Mouse (Mus musculus) heart, postnatal 0 days (tissue): ENCODE data around the gene Kcnh2. TPM values are rescaled to one million over a fixed set of nuclear protein-coding genes. Genes with fewer than 3 reads are reported as not detected.

ENCODE experiments used
- ATAC-seq: fragments of 200-750 bp; cut with Nextera tagmentation; 2 replicates; pipeline ENCODE4 v1.8.0; 2017; ENCODE audit warnings: low read depth, moderate number of reproducible peaks, moderate library complexity; ENCODE audit not compliant: insufficient read depth
- DNase-seq: peaks from one replicate; pipeline ENCODE4 v3.0.0-alpha.2; 2016; ENCODE audit warnings: low spot score
- H3K27ac ChIP-seq: fragments of 300-500 bp; sonication (generic); 2 replicates; pipeline ENCODE4 v1.5.1; 2014; ENCODE audit warnings: low read depth, mild to moderate bottlenecking
- H3K27me3 ChIP-seq: fragments of 300-500 bp; sonication (generic); 2 replicates; pipeline ENCODE4 v1.6.1; 2014; ENCODE audit warnings: low read length, mixed read lengths; ENCODE audit not compliant: control insufficient read depth, insufficient read depth
- H3K36me3 ChIP-seq: fragments of 300-500 bp; sonication (generic); replicated peaks from 2 replicates; pipeline ENCODE4 v1.6.1; 2014; ENCODE audit warnings: low read length, mixed read lengths; ENCODE audit not compliant: control insufficient read depth, insufficient read depth
- H3K4me1 ChIP-seq: fragments of 300-500 bp; sonication (generic); 2 replicates; pipeline ENCODE4 v1.6.1; 2014; ENCODE audit warnings: antibody characterized with exemption; ENCODE audit not compliant: control insufficient read depth, insufficient read depth
- H3K4me2 ChIP-seq: fragments of 300-500 bp; sonication (generic); 2 replicates; pipeline ENCODE4 v1.6.1; 2014; ENCODE audit warnings: low read depth, mild to moderate bottlenecking, low read length, moderate library complexity
- H3K4me3 ChIP-seq: fragments of 300-500 bp; sonication (generic); 2 replicates; pipeline ENCODE4 v1.5.1; 2014; ENCODE audit warnings: low read depth, low read length
- H3K9ac ChIP-seq: fragments of 300-500 bp; sonication (generic); replicated peaks from 2 replicates; pipeline ENCODE4 v1.6.1; 2014; ENCODE audit warnings: low read depth, low read length, mixed read lengths
- H3K9me3 ChIP-seq: fragments of 300-500 bp; sonication (generic); replicated peaks from 2 replicates; pipeline ENCODE4 v1.6.1; 2016; ENCODE audit warnings: low read length; ENCODE audit not compliant: control insufficient read depth
- CTCF ChIP-seq: IDR thresholded peaks from 2 replicates; pipeline ENCODE4 v1.5.1; 2016; ENCODE audit warnings: antibody characterized with exemption, control low read depth, low read depth
- EP300 ChIP-seq: IDR thresholded peaks from 2 replicates; pipeline ENCODE4 v1.6.1; 2016; ENCODE audit warnings: antibody characterized with exemption, low read depth
- WGBS: fragments of 180-500 bp; shearing (Covaris S2); extraction: QIAGEN DNeasy Blood & Tissue Kit; methylation state at CpG from one replicate; pipeline ENCODE4 v1.1.7; 2014; 5-methylcytosine and 5-hydroxymethylcytosine counted together
- polyA plus RNA-seq: library from polyadenylated mRNA; unstranded; fragments of >200 nt; fragmentation: Nextera tagmentation; extraction: Ambion mirVana; gene quantifications from 2 replicates; pipeline ENCODE4 v1.2.1, GENCODE M21; 2015
- total RNA-seq: library from RNA; depleted of rRNA; stranded (reverse); fragments of >200 nt; gene quantifications from 2 replicates; pipeline ENCODE4 v1.2.3, GENCODE M21; 2014; ENCODE audit warnings: low replicate concordance

Kcnh2 gene
- total and polyA plus RNA-seq, 2 experiments from 2014 or later: 32.1 to 86.1 TPM

DNA sequence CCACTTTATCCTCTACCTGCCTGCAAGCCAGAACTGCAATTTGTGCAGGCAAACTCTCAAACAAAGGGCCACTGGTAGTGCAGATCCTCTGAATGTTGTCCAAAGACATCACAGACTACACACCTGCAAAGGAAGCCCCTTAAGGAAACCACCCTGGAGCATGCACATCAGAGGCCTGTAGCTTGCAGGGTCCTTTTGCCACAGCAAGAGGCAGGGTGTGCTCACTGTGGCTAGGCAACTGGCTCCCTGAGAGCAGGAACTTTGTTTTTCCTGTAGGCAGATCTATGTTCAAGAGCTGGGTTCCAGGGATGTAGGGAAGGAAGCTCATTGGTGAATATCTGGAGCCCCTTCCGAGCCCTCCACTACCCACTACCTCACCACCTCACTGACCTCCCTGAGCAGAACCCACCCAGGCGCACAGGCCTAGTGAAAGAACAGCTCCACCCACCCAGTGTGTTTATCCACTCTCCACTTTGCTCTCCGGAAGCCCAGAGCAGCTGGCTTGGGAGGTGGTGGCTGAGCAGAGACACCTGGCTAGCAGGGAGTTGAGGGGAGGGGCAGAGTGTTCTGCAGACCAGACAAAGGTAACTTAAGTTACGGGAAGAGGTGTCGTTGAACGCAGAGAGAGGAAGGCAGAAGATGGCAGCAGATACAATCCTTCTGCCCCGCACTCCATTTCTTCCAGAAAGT, 4.1 kb downstream of the Kcnh2 start:
- no peak for DNase-seq
- Histone ChIP-seq H3K4me3 (no peak overlapping the region), H3K4me1 (peaks cover 53% of the 10 kb centered on the region), H3K9ac (no peak overlapping the region), H3K4me2 (peak overlapping the region; percentile 79; the same call in 1 of the 2 replicates), H3K36me3 (peaks cover 20% of the 10 kb centered on the region; the same call in 1 of the 2 replicates), H3K27ac (peak overlapping the region; percentile 98; the same call in 1 of the 2 replicates), H3K9me3 (no peaks in the 10 kb centered on the region), H3K27me3 (no peaks in the 10 kb centered on the region)
- ATAC-seq: no peak
- 70% methylated on average over 7 of the region's 7 CpGs for WGBS
- TF ChIP-seq CTCF (no peak), EP300 (no peak)

DNA sequence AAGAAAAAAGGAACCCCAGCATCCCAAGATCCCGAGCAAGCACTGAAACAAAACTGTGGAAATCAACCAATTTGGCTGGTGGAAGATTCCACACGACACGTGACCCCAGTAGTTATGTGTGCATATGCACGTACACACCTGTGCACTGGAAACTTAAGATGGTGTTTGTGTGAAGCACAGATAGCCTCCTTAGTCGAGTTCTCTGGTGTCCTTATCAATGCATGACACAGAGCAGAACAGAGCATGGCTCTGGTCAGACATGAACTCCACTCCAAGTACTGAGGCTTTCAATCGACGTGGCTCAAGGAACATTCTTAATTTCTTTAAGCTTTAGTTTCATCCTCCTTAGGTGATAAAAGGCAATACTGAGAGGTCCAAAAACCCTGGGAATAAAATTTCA, 5.1 kb downstream of the Kcnh2 start:
- H3K9ac ChIP-seq: no peak overlapping the region
- H3K36me3 ChIP-seq: peaks cover 20% of the 10 kb centered on the region; the same call in 1 of the 2 replicates
- 64% methylated on average over 7 of the region's 7 CpGs for WGBS
- no peak overlapping the region for H3K4me2 ChIP-seq
- no peaks in the 10 kb centered on the region for H3K9me3 ChIP-seq
- H3K27me3 ChIP-seq: no peaks in the 10 kb centered on the region
- H3K27ac ChIP-seq: no peak overlapping the region
- no peak overlapping the region for H3K4me3 ChIP-seq
- ATAC-seq (no peak), DNase-seq (no peak)
- H3K4me1 ChIP-seq: peaks cover 61% of the 10 kb centered on the region
- no peak for TF ChIP-seq EP300
- TF ChIP-seq CTCF: no peak

DNA sequence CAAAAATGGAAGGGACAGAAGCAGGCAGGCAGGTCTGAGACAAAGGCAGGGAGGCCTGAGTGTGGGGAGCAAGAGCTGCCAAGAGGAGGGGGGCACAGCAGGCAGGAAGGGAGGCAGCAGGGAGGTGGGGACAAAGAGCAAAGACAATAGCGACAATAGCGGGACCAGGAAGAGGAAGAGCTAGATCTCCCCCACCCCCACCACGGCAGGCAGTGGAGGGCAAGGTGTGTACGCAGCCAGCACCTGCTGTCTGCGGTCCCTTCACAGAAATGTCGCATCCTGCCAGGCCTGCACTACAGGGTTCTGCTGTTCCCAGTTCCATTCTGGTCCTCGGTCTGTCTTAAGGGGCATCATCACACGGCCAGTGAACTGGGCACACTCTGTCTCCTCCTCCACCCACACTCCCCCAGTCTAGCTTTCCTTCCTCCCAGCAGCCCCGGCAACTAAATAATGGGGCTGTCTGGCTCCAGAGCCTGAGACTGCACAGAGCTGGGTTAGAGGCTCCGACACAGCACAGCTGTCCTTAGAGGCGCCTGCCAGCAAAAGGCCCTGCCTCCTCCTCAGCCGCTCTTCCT, 6.8 kb downstream of the Kcnh2 start:
- 0 out of 2 replicates have a peak overlapping the region, but pooled peaks have one; percentile 3 for H3K9ac ChIP-seq
- 15% methylated on average over 12 of the region's 12 CpGs for WGBS

DNA sequence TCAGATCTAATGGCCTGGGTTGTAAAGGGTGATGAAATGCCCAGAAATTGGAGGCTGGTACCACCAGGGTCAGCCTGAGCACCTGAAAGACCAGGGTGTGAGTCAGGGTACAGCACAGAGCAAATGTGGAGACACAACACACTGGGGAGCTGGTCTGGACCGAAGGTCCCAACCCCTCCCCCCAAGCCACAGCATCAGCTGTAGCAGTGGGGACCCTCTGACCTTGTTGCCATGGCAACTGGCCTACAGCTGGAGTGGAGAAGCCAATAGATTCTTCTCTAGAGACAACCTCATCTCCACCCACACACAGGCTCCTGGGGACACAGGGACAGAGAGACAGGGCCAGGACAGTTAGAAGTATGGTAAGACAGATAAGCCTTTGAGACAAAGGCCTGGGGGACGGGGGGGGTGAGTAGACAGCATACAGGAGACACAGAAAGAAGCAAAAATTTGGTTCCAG, 7.4 kb downstream of the Kcnh2 start:
- no peaks in the 10 kb centered on the region for H3K27me3 ChIP-seq
- DNase-seq (no peak), ATAC-seq (no peak)
- peaks cover 53% of the 10 kb centered on the region for H3K4me1 ChIP-seq
- no peaks in the 10 kb centered on the region for H3K9me3 ChIP-seq
- H3K27ac ChIP-seq: peak overlapping the region; percentile 65
- 26% methylated on average over 2 of the region's 2 CpGs for WGBS
- peak overlapping the region; percentile 24; the same call in 1 of the 2 replicates for H3K4me2 ChIP-seq
- H3K36me3 ChIP-seq: peaks cover 27% of the 10 kb centered on the region
- TF ChIP-seq EP300 (no peak), CTCF (no peak)
- H3K9ac ChIP-seq: 0 out of 2 replicates have a peak overlapping the region, but pooled peaks have one; percentile 10
- H3K4me3 ChIP-seq: no peak overlapping the region

More for the DNA sequence above, 6.8 kb downstream of the Kcnh2 start:
- peak overlapping the region; percentile 65 for H3K27ac ChIP-seq
- DNase-seq (peak; percentile 30), ATAC-seq (peak; percentile 21; the same call in 1 of the 2 replicates)
- H3K9me3 ChIP-seq: no peaks in the 10 kb centered on the region
- H3K4me1 ChIP-seq: peaks cover 58% of the 10 kb centered on the region
- peak overlapping the region; percentile 24 for H3K4me2 ChIP-seq
- no peaks in the 10 kb centered on the region for H3K27me3 ChIP-seq
- H3K4me3 ChIP-seq: no peak overlapping the region
- H3K36me3 ChIP-seq: peaks cover 27% of the 10 kb centered on the region
- no peak for TF ChIP-seq EP300
- TF ChIP-seq CTCF: no peak

DNA sequence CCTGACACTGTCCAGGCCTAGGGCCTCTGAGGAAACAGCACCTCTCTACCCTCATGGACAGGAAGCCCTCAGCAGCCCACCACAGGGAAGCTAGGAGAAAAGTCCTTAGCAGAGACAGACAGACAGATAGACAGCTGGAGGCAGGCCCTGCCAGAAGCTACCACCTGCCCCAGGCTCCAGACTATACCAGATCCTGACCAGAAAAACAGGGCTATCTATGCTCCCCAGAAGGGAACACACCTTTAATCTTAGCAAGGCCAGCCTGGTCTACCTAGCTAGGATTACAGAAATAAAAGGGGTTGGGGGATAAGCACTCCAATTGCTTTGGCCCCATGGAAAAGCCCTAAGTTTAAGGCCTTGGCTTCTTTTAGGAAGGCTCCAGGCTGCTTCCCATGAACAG, 8.0 kb downstream of the Kcnh2 start:
- peaks cover 51% of the 10 kb centered on the region for H3K4me1 ChIP-seq
- peaks cover 27% of the 10 kb centered on the region for H3K36me3 ChIP-seq
- H3K4me3 ChIP-seq: no peak overlapping the region
- ATAC-seq (no peak), DNase-seq (no peak)
- H3K27ac ChIP-seq: peak overlapping the region; percentile 70
- H3K9me3 ChIP-seq: no peaks in the 10 kb centered on the region
- TF ChIP-seq EP300 (no peak), CTCF (no peak)
- no peaks in the 10 kb centered on the region for H3K27me3 ChIP-seq
- no peak overlapping the region for H3K4me2 ChIP-seq
- peak overlapping the region; percentile 10; the same call in 1 of the 2 replicates for H3K9ac ChIP-seq
